Mouse (Mus musculus): Measurements from ENCODE around the gene Prdm10. TPM values are rescaled to one million over a fixed set of nuclear protein-coding genes. Genes with fewer than 3 reads are reported as not detected.

Prdm10 gene
- polyA plus RNA-seq, 1 experiment from 2014 or later = 6.5 TPM

DNA sequence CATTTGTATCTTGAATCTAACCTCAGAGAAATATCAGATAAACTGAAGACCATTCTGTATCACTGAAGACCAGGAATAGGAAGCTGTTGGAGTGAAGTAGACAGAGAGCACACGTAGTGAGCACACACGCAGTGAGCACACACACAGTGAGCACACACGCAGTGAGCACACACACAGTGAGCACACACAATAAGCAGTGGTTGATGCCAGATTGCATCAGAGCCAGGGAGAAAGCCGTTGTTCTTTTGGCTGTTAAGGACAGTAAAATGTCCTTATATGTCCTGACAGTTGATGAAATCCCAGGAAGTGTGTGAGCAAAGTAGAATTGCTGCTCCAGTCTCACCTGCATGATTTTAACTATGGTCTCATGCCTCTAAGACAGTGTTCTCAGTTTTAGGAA, 30.3 kb downstream of the Prdm10 start:
- H3K27ac ChIP-seq (replicated peaks; ENCODE audit: low read depth, low read length) = no peak overlapping the region
- no peak overlapping the region for H3K4me2 ChIP-seq (ENCODE audit: low read depth, low read length)
- no peak overlapping the region for H3K9ac ChIP-seq (replicated peaks; ENCODE audit: low read length)
- no peaks in the 10 kb centered on the region for H3K27me3 ChIP-seq (ENCODE audit: control insufficient read depth, insufficient read depth, low read length)
- H3K4me1 ChIP-seq (ENCODE audit: control insufficient read depth, insufficient read depth, low read length) = no peaks in the 10 kb centered on the region
- ATAC-seq (replicated peaks; ENCODE audit: insufficient number of reproducible peaks, low FRiP score, low TSS enrichment, low read depth) (no peak), DNase-seq (ENCODE audit: low spot score) (no peak)
- 95% methylated on average over 4 of the region's 4 CpGs for WGBS
- no peaks in the 10 kb centered on the region for H3K9me3 ChIP-seq (replicated peaks; ENCODE audit: control insufficient read depth, low read length)
- no peaks in the 10 kb centered on the region for H3K36me3 ChIP-seq (replicated peaks; ENCODE audit: control insufficient read depth, insufficient read depth, low read depth, low read length)
- H3K4me3 ChIP-seq (ENCODE audit: low read depth, low read length) = no peak overlapping the region

DNA sequence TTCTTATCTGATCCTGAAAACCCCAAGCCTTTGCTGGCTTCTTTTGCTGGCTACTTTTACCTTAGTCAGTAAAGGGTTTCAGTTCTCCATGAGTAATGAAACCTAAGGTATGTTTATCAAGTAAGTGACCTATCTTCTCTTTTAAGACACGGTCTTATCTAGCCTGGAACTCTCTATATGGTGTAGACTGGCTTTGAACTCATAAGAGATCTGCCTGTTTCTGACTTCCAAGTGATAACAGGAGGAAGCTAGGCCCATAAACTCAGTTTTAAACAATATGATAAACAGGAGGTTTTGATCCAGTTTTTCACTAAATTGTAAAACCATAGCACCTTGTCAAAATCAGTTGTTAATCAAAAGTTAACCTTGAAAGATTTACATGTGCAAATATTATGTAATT, 33.5 kb downstream of the Prdm10 start:
- Histone ChIP-seq H3K36me3 (replicated peaks; ENCODE audit: control insufficient read depth, insufficient read depth, low read depth, low read length) (no peaks in the 10 kb centered on the region), H3K4me2 (ENCODE audit: low read depth, low read length) (no peak overlapping the region), H3K4me1 (ENCODE audit: control insufficient read depth, insufficient read depth, low read length) (no peaks in the 10 kb centered on the region), H3K27me3 (ENCODE audit: control insufficient read depth, insufficient read depth, low read length) (no peaks in the 10 kb centered on the region), H3K4me3 (ENCODE audit: low read depth, low read length) (no peak overlapping the region), H3K27ac (replicated peaks; ENCODE audit: low read depth, low read length) (no peak overlapping the region), H3K9me3 (replicated peaks; ENCODE audit: control insufficient read depth, low read length) (no peaks in the 10 kb centered on the region), H3K9ac (replicated peaks; ENCODE audit: low read length) (no peak overlapping the region)
- WGBS = 89% methylated on average over 1 of the region's 1 CpGs
- DNase-seq (ENCODE audit: low spot score) (no peak), ATAC-seq (replicated peaks; ENCODE audit: insufficient number of reproducible peaks, low FRiP score, low TSS enrichment, low read depth) (no peak)

GRCm38 (mm10) chr9:31315983-31316382, 35.6 kb downstream of the Prdm10 start:
- Histone ChIP-seq H3K36me3 (replicated peaks; ENCODE audit: control insufficient read depth, insufficient read depth, low read depth, low read length) (no peaks in the 10 kb centered on the region), H3K4me1 (ENCODE audit: control insufficient read depth, insufficient read depth, low read length) (no peaks in the 10 kb centered on the region), H3K27me3 (ENCODE audit: control insufficient read depth, insufficient read depth, low read length) (no peaks in the 10 kb centered on the region), H3K4me3 (ENCODE audit: low read depth, low read length) (no peak overlapping the region), H3K9ac (replicated peaks; ENCODE audit: low read length) (no peak overlapping the region), H3K27ac (replicated peaks; ENCODE audit: low read depth, low read length) (no peak overlapping the region), H3K9me3 (replicated peaks; ENCODE audit: control insufficient read depth, low read length) (no peaks in the 10 kb centered on the region), H3K4me2 (ENCODE audit: low read depth, low read length) (no peak overlapping the region)
- 79% methylated on average over 8 of the region's 8 CpGs for WGBS
- no peak for DNase-seq (ENCODE audit: low spot score)
- ATAC-seq (replicated peaks; ENCODE audit: insufficient number of reproducible peaks, low FRiP score, low TSS enrichment, low read depth) = no peak

DNA sequence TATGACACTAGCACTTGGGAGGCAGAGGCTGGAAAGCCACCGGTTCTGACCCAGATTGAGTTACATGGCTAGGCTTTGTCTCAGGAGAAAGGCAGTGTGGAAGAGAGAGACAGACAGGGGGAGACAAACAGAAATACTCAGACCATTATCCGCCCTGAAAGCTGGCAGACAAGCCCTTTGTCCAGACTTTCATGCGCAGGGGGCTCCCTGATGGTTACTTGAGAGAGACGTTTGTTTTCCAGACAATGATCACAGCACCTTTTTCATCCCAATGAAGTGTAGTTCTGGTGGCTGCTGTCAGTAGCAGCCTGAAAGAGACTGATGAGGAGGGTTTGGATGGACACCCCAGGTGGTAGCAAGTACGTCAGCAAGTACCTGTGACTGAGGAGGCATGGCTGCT, 38.6 kb downstream of the Prdm10 start:
- Histone ChIP-seq H3K27ac (replicated peaks; ENCODE audit: low read depth, low read length) (no peak overlapping the region), H3K27me3 (ENCODE audit: control insufficient read depth, insufficient read depth, low read length) (no peaks in the 10 kb centered on the region), H3K9ac (replicated peaks; ENCODE audit: low read length) (no peak overlapping the region), H3K4me2 (ENCODE audit: low read depth, low read length) (no peak overlapping the region), H3K9me3 (replicated peaks; ENCODE audit: control insufficient read depth, low read length) (no peaks in the 10 kb centered on the region), H3K4me3 (ENCODE audit: low read depth, low read length) (no peak overlapping the region), H3K36me3 (replicated peaks; ENCODE audit: control insufficient read depth, insufficient read depth, low read depth, low read length) (no peaks in the 10 kb centered on the region), H3K4me1 (ENCODE audit: control insufficient read depth, insufficient read depth, low read length) (no peaks in the 10 kb centered on the region)
- ATAC-seq (replicated peaks; ENCODE audit: insufficient number of reproducible peaks, low FRiP score, low TSS enrichment, low read depth) (no peak), DNase-seq (ENCODE audit: low spot score) (no peak)
- 48% methylated on average over 5 of the region's 5 CpGs for WGBS

- Histone ChIP-seq H3K9ac (replicated peaks; ENCODE audit: low read length) (no peak overlapping the region), H3K4me3 (ENCODE audit: low read depth, low read length) (no peak overlapping the region), H3K36me3 (replicated peaks; ENCODE audit: control insufficient read depth, insufficient read depth, low read depth, low read length) (no peaks in the 10 kb centered on the region), H3K9me3 (replicated peaks; ENCODE audit: control insufficient read depth, low read length) (no peaks in the 10 kb centered on the region), H3K27me3 (ENCODE audit: control insufficient read depth, insufficient read depth, low read length) (no peaks in the 10 kb centered on the region), H3K27ac (replicated peaks; ENCODE audit: low read depth, low read length) (no peak overlapping the region), H3K4me2 (ENCODE audit: low read depth, low read length) (no peak overlapping the region), H3K4me1 (ENCODE audit: control insufficient read depth, insufficient read depth, low read length) (no peaks in the 10 kb centered on the region)
- no peak for DNase-seq (ENCODE audit: low spot score)
- no peak for ATAC-seq (replicated peaks; ENCODE audit: insufficient number of reproducible peaks, low FRiP score, low TSS enrichment, low read depth)
- WGBS = 61% methylated on average over 1 of the region's 1 CpGs
Observed at GRCm38 (mm10) chr9:31320734-31321133, 40.4 kb downstream of the Prdm10 start.

DNA sequence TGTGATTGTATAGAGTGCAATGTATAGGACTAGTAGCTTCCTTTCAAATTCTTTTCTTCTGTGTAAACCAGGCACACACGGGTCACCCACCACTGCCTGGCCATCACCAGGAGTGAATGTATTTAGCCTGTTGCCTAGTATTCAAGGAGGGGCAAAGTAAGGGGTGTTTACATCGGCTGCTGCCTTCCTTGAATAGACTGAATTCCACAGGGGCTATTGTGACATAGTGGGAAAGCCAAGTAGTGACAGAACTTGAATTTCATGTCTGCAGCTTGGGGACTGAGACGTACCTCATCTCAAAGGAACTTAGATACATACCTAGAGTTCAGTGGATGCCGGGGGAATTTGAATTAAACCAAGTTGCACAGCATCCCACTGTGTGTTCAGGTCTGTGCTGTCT, 41.2 kb downstream of the Prdm10 start:
- Histone ChIP-seq H3K4me2 (ENCODE audit: low read depth, low read length) (no peak overlapping the region), H3K4me3 (ENCODE audit: low read depth, low read length) (no peak overlapping the region), H3K27ac (replicated peaks; ENCODE audit: low read depth, low read length) (no peak overlapping the region), H3K9me3 (replicated peaks; ENCODE audit: control insufficient read depth, low read length) (no peaks in the 10 kb centered on the region), H3K36me3 (replicated peaks; ENCODE audit: control insufficient read depth, insufficient read depth, low read depth, low read length) (no peaks in the 10 kb centered on the region), H3K9ac (replicated peaks; ENCODE audit: low read length) (no peak overlapping the region), H3K4me1 (ENCODE audit: control insufficient read depth, insufficient read depth, low read length) (no peaks in the 10 kb centered on the region), H3K27me3 (ENCODE audit: control insufficient read depth, insufficient read depth, low read length) (no peaks in the 10 kb centered on the region)
- DNase-seq (ENCODE audit: low spot score) (peak; percentile 26), ATAC-seq (replicated peaks; ENCODE audit: insufficient number of reproducible peaks, low FRiP score, low TSS enrichment, low read depth) (peak; percentile 51; the same call in 1 of the 2 replicates)
- 57% methylated on average over 4 of the region's 4 CpGs for WGBS

DNA sequence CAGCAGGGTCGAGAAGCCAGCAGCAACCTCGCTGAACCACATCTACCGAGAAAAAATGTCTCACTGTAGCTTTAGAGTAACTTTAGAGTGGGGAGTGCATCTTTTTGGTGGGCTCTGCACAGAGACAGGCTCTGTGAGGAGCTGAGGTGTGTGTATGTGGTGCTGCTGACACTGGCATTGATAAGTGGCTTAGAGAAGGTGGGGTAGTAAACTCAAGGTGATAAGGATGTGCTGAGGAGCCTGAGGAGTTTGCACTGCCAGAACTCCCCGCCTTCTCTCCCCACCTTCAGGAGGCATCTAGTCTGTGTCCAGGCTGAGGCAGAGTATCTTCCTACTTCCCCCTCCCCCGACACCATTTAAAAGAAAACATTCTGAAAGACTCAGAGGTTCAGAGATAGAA, 41.8 kb downstream of the Prdm10 start:
- 65% methylated on average over 5 of the region's 5 CpGs for WGBS
- ATAC-seq (replicated peaks; ENCODE audit: insufficient number of reproducible peaks, low FRiP score, low TSS enrichment, low read depth) = no peak
- DNase-seq (ENCODE audit: low spot score) = no peak
- Histone ChIP-seq H3K4me3 (ENCODE audit: low read depth, low read length) (no peak overlapping the region), H3K36me3 (replicated peaks; ENCODE audit: control insufficient read depth, insufficient read depth, low read depth, low read length) (no peaks in the 10 kb centered on the region), H3K9me3 (replicated peaks; ENCODE audit: control insufficient read depth, low read length) (no peaks in the 10 kb centered on the region), H3K27me3 (ENCODE audit: control insufficient read depth, insufficient read depth, low read length) (no peaks in the 10 kb centered on the region), H3K4me2 (ENCODE audit: low read depth, low read length) (no peak overlapping the region), H3K9ac (replicated peaks; ENCODE audit: low read length) (no peak overlapping the region), H3K4me1 (ENCODE audit: control insufficient read depth, insufficient read depth, low read length) (no peaks in the 10 kb centered on the region), H3K27ac (replicated peaks; ENCODE audit: low read depth, low read length) (no peak overlapping the region)

- Histone ChIP-seq H3K27ac (replicated peaks; ENCODE audit: low read depth, low read length) (no peak overlapping the region), H3K9me3 (replicated peaks; ENCODE audit: control insufficient read depth, low read length) (no peaks in the 10 kb centered on the region), H3K4me1 (ENCODE audit: control insufficient read depth, insufficient read depth, low read length) (no peaks in the 10 kb centered on the region), H3K4me3 (ENCODE audit: low read depth, low read length) (no peak overlapping the region), H3K9ac (replicated peaks; ENCODE audit: low read length) (no peak overlapping the region), H3K36me3 (replicated peaks; ENCODE audit: control insufficient read depth, insufficient read depth, low read depth, low read length) (no peaks in the 10 kb centered on the region), H3K4me2 (ENCODE audit: low read depth, low read length) (no peak overlapping the region), H3K27me3 (ENCODE audit: control insufficient read depth, insufficient read depth, low read length) (no peaks in the 10 kb centered on the region)
- ATAC-seq (replicated peaks; ENCODE audit: insufficient number of reproducible peaks, low FRiP score, low TSS enrichment, low read depth) = no peak
- WGBS = 86% methylated on average over 3 of the region's 3 CpGs
- DNase-seq (ENCODE audit: low spot score) = no peak
Observed at GRCm38 (mm10) chr9:31330816-31331215, 50.5 kb downstream of the Prdm10 start.
